Comparison of ENCODE assay signal across 30 mouse cellular contexts in genomic region chr5:87505776-87506458, GRCm38 (mm10). TPM values are rescaled to one million over a fixed set of nuclear protein-coding genes. Genes with fewer than 3 reads are reported as not detected.
"Had no signal": no experiment of that assay in that cellular context is flagged by ENCODE, and none has a peak within 500 bp of the region (broad histone marks: within the 10 kb centered on the region; RNA-seq: fewer than 3 reads in every experiment).

No protein-coding gene starts in this region.

- H3K9ac ChIP-seq: kidney, embryonic 15.5 days; liver, embryonic 12.5 days; liver, embryonic 15.5 days; lung, embryonic 15.5 days; midbrain, embryonic 13.5 days; neural tube, embryonic 13.5 days had no signal

- H3K27ac ChIP-seq: kidney, embryonic 15.5 days; left cerebral cortex, adult 2 months; liver, embryonic 12.5 days; liver, embryonic 15.5 days; lung, embryonic 15.5 days; midbrain, embryonic 10.5 days; midbrain, embryonic 13.5 days; neural tube, embryonic 13.5 days had no signal

- H3K4me2 ChIP-seq: kidney, embryonic 15.5 days; liver, embryonic 12.5 days; liver, embryonic 15.5 days; lung, embryonic 15.5 days; midbrain, embryonic 13.5 days; neural tube, embryonic 13.5 days had no signal

- H3K27me3 ChIP-seq: kidney, embryonic 15.5 days; liver, embryonic 12.5 days; liver, embryonic 15.5 days; lung, embryonic 15.5 days; megakaryocyte, embryonic 14.5 days; midbrain, embryonic 13.5 days; neural tube, embryonic 13.5 days had no signal

- H3K36me3 ChIP-seq: kidney, embryonic 15.5 days; liver, embryonic 12.5 days; liver, embryonic 15.5 days; lung, embryonic 15.5 days; midbrain, embryonic 10.5 days; midbrain, embryonic 13.5 days; neural tube, embryonic 13.5 days had no signal

- H3K4me3 ChIP-seq: kidney, embryonic 15.5 days; left cerebral cortex, adult 2 months; liver, embryonic 12.5 days; liver, embryonic 15.5 days; lung, embryonic 15.5 days; megakaryocyte, embryonic 14.5 days; midbrain, embryonic 10.5 days; midbrain, embryonic 13.5 days; myocyte; neural tube, embryonic 13.5 days had no signal

- H3K4me1 ChIP-seq: kidney, embryonic 15.5 days; liver, embryonic 12.5 days; liver, embryonic 15.5 days; lung, embryonic 15.5 days; megakaryocyte, embryonic 14.5 days; midbrain, embryonic 10.5 days; midbrain, embryonic 13.5 days; neural tube, embryonic 13.5 days had no signal

- H3K9me3 ChIP-seq: kidney, embryonic 15.5 days; liver, embryonic 12.5 days; liver, embryonic 15.5 days; lung, embryonic 15.5 days; megakaryocyte, embryonic 14.5 days; midbrain, embryonic 10.5 days; midbrain, embryonic 13.5 days; neural tube, embryonic 13.5 days had no signal

- DNase-seq: kidney, postnatal 10 days; kidney, postnatal 36 days; layer of hippocampus, postnatal 36 days; lung, adult 18-20 months; lung, postnatal 10 days; lung, postnatal 36 days; thymus, adult 2 months; thymus, postnatal 14 days; thymus, postnatal 4 days had no signal

- ATAC-seq: liver, embryonic 12.5 days; midbrain, embryonic 13.5 days; midbrain, embryonic 16.5 days had no signal

RNA-seq across cellular contexts. Expression of gene Ugt2a1, which starts 15.2 kb away (rescaled TPM):
- total RNA-seq: layer of hippocampus, adult 8-10 months; layer of hippocampus, postnatal 10 days; layer of hippocampus, postnatal 36 days; left cerebral cortex, adult 2 months; left cerebral cortex, postnatal 10 days; left cerebral cortex, postnatal 36 days; monocyte, adult 5-6 weeks had no signal
- polyA plus RNA-seq: kidney, embryonic 15.5 days; limb, embryonic 11.5 days; limb, embryonic 14.5 days; liver, embryonic 12.5 days; liver, embryonic 15.5 days; lung, embryonic 15.5 days; midbrain, embryonic 10.5 days; midbrain, embryonic 13.5 days; midbrain, embryonic 16.5 days; myocyte; neural tube, embryonic 13.5 days; small intestine, adult 2 months; spleen, adult 2 months; stomach, embryonic 16.5 days; thymus, adult 2 months had no signal

RNA-seq across cellular contexts. Expression of gene Gm43638, which starts 19.3 kb away (rescaled TPM):
- total RNA-seq: layer of hippocampus, adult 8-10 months; layer of hippocampus, postnatal 10 days; layer of hippocampus, postnatal 36 days; left cerebral cortex, adult 2 months; left cerebral cortex, postnatal 10 days; left cerebral cortex, postnatal 36 days; monocyte, adult 5-6 weeks had no signal
- polyA plus RNA-seq: kidney, embryonic 15.5 days; limb, embryonic 11.5 days; limb, embryonic 14.5 days; liver, embryonic 12.5 days; liver, embryonic 15.5 days; lung, embryonic 15.5 days; midbrain, embryonic 10.5 days; midbrain, embryonic 13.5 days; midbrain, embryonic 16.5 days; myocyte; neural tube, embryonic 13.5 days; small intestine, adult 2 months; spleen, adult 2 months; stomach, embryonic 16.5 days; thymus, adult 2 months had no signal

RNA-seq across cellular contexts. Expression of gene Ugt2a2, which starts 23.9 kb away (rescaled TPM):
- total RNA-seq: layer of hippocampus, adult 8-10 months; layer of hippocampus, postnatal 10 days; layer of hippocampus, postnatal 36 days; left cerebral cortex, adult 2 months; left cerebral cortex, postnatal 10 days; left cerebral cortex, postnatal 36 days; monocyte, adult 5-6 weeks had no signal
- polyA plus RNA-seq: kidney, embryonic 15.5 days; limb, embryonic 11.5 days; limb, embryonic 14.5 days; liver, embryonic 12.5 days; liver, embryonic 15.5 days; lung, embryonic 15.5 days; midbrain, embryonic 10.5 days; midbrain, embryonic 13.5 days; midbrain, embryonic 16.5 days; myocyte; neural tube, embryonic 13.5 days; small intestine, adult 2 months; spleen, adult 2 months; stomach, embryonic 16.5 days; thymus, adult 2 months had no signal

RNA-seq across cellular contexts. Expression of gene Sult1b1, which starts 32.1 kb away (rescaled TPM):
- total RNA-seq: layer of hippocampus, adult 8-10 months; layer of hippocampus, postnatal 10 days; layer of hippocampus, postnatal 36 days; left cerebral cortex, adult 2 months; left cerebral cortex, postnatal 10 days; left cerebral cortex, postnatal 36 days; monocyte, adult 5-6 weeks had no signal
- polyA plus RNA-seq: limb, embryonic 11.5 days; limb, embryonic 14.5 days; lung, embryonic 15.5 days; midbrain, embryonic 10.5 days; midbrain, embryonic 13.5 days; midbrain, embryonic 16.5 days; myocyte; neural tube, embryonic 13.5 days; spleen, adult 2 months; thymus, adult 2 months had no signal
